Mouse (Mus musculus): ENCODE results near the gene Cluh. TPM values are rescaled to one million over a fixed set of nuclear protein-coding genes. Genes with fewer than 3 reads are reported as not detected.

Gene Cluh
- polyA plus RNA-seq, 1 experiment from 2014 or later, result 31.2 TPM

GRCm38 (mm10) chr11:74668971-74669370 is 19.7 kb downstream of the Cluh start:
- Histone ChIP-seq H3K4me3 (no peak overlapping the region), H3K9me3 (no peaks in the 10 kb centered on the region), H3K4me1 (no peaks in the 10 kb centered on the region), H3K36me3 (replicated peaks) (peaks cover 80% of the 10 kb centered on the region), H3K27ac (no peak overlapping the region), H3K27me3 (ENCODE audit: poor library complexity, severe bottlenecking) (no peaks in the 10 kb centered on the region)
- no peak for DNase-seq (ENCODE audit: extremely low spot score, low spot score)
- WGBS, result 92% methylated on average over 2 of the region's 2 CpGs

GRCm38 (mm10) chr11:74670151-74670550 is 20.9 kb downstream of the Cluh start:
- Histone ChIP-seq H3K36me3 (replicated peaks) (peaks cover 80% of the 10 kb centered on the region), H3K4me3 (no peak overlapping the region), H3K9me3 (no peaks in the 10 kb centered on the region), H3K27ac (no peak overlapping the region), H3K4me1 (no peaks in the 10 kb centered on the region), H3K27me3 (ENCODE audit: poor library complexity, severe bottlenecking) (no peaks in the 10 kb centered on the region)
- no peak for DNase-seq (ENCODE audit: extremely low spot score, low spot score)

GRCm38 (mm10) chr11:74671013-74671412 is 21.7 kb downstream of the Cluh start:
- 94% methylated on average over 1 of the region's 1 CpGs for WGBS
- DNase-seq (ENCODE audit: extremely low spot score, low spot score), result no peak
- peaks cover 80% of the 10 kb centered on the region for H3K36me3 ChIP-seq (replicated peaks)

GRCm38 (mm10) chr11:74671839-74672238 is 22.5 kb downstream of the Cluh start:
- DNase-seq (ENCODE audit: extremely low spot score, low spot score), result no peak
- no peak overlapping the region for H3K4me3 ChIP-seq
- no peaks in the 10 kb centered on the region for H3K9me3 ChIP-seq
- WGBS, result 94% methylated on average over 5 of the region's 5 CpGs
- H3K27ac ChIP-seq, result no peak overlapping the region
- peaks cover 78% of the 10 kb centered on the region for H3K36me3 ChIP-seq (replicated peaks)
- no peaks in the 10 kb centered on the region for H3K27me3 ChIP-seq (ENCODE audit: poor library complexity, severe bottlenecking)
- no peaks in the 10 kb centered on the region for H3K4me1 ChIP-seq

More at GRCm38 (mm10) chr11:74671013-74671412, 21.7 kb downstream of the Cluh start:
- Histone ChIP-seq H3K4me3 (no peak overlapping the region), H3K4me1 (no peaks in the 10 kb centered on the region), H3K27ac (no peak overlapping the region), H3K9me3 (no peaks in the 10 kb centered on the region), H3K27me3 (ENCODE audit: poor library complexity, severe bottlenecking) (no peaks in the 10 kb centered on the region)

- no peaks in the 10 kb centered on the region for H3K9me3 ChIP-seq
- WGBS, result 87% methylated on average over 6 of the region's 6 CpGs
- no peak overlapping the region for H3K27ac ChIP-seq
- no peaks in the 10 kb centered on the region for H3K27me3 ChIP-seq (ENCODE audit: poor library complexity, severe bottlenecking)
- no peaks in the 10 kb centered on the region for H3K4me1 ChIP-seq
- H3K36me3 ChIP-seq (replicated peaks), result peaks cover 78% of the 10 kb centered on the region
- DNase-seq (ENCODE audit: extremely low spot score, low spot score), result no peak
- no peak overlapping the region for H3K4me3 ChIP-seq
Measured at GRCm38 (mm10) chr11:74672901-74673513, 23.7 kb downstream of the Cluh start.

- no peak for DNase-seq (ENCODE audit: extremely low spot score, low spot score)
- peaks cover 79% of the 10 kb centered on the region for H3K36me3 ChIP-seq (replicated peaks)
- no peaks in the 10 kb centered on the region for H3K27me3 ChIP-seq (ENCODE audit: poor library complexity, severe bottlenecking)
- 91% methylated on average over 1 of the region's 1 CpGs for WGBS
- no peak overlapping the region for H3K4me3 ChIP-seq
- H3K4me1 ChIP-seq, result no peaks in the 10 kb centered on the region
- H3K9me3 ChIP-seq, result no peaks in the 10 kb centered on the region
- no peak overlapping the region for H3K27ac ChIP-seq
Measured at GRCm38 (mm10) chr11:74673561-74673960, 24.3 kb downstream of the Cluh start.

GRCm38 (mm10) chr11:74674713-74675112 is 25.4 kb downstream of the Cluh start:
- no peak overlapping the region for H3K4me3 ChIP-seq
- WGBS, result 94% methylated on average over 8 of the region's 8 CpGs
- DNase-seq (ENCODE audit: extremely low spot score, low spot score), result no peak

GRCm38 (mm10) chr11:74675156-74675555 is 25.9 kb downstream of the Cluh start:
- no peak overlapping the region for H3K27ac ChIP-seq
- 81% methylated on average over 4 of the region's 4 CpGs for WGBS
- DNase-seq (ENCODE audit: extremely low spot score, low spot score), result no peak
- H3K4me1 ChIP-seq, result no peaks in the 10 kb centered on the region
- no peak overlapping the region for H3K4me3 ChIP-seq
- H3K36me3 ChIP-seq (replicated peaks), result peaks cover 79% of the 10 kb centered on the region
- H3K9me3 ChIP-seq, result no peaks in the 10 kb centered on the region
- no peaks in the 10 kb centered on the region for H3K27me3 ChIP-seq (ENCODE audit: poor library complexity, severe bottlenecking)

More at GRCm38 (mm10) chr11:74674713-74675112, 25.4 kb downstream of the Cluh start:
- no peak overlapping the region for H3K27ac ChIP-seq
- H3K27me3 ChIP-seq (ENCODE audit: poor library complexity, severe bottlenecking), result no peaks in the 10 kb centered on the region
- H3K36me3 ChIP-seq (replicated peaks), result peaks cover 79% of the 10 kb centered on the region
- no peaks in the 10 kb centered on the region for H3K4me1 ChIP-seq
- no peaks in the 10 kb centered on the region for H3K9me3 ChIP-seq

GRCm38 (mm10) chr11:74692151-74692550 is 42.9 kb downstream of the Cluh start:
- peaks cover 83% of the 10 kb centered on the region for H3K36me3 ChIP-seq (replicated peaks)
- H3K9me3 ChIP-seq, result no peaks in the 10 kb centered on the region
- no peak overlapping the region for H3K27ac ChIP-seq
- 78% methylated on average over 1 of the region's 1 CpGs for WGBS
- no peak overlapping the region for H3K4me3 ChIP-seq
- DNase-seq (ENCODE audit: extremely low spot score, low spot score), result no peak
- no peaks in the 10 kb centered on the region for H3K27me3 ChIP-seq (ENCODE audit: poor library complexity, severe bottlenecking)
- no peaks in the 10 kb centered on the region for H3K4me1 ChIP-seq

- 96% methylated on average over 2 of the region's 2 CpGs for WGBS
- H3K27me3 ChIP-seq (ENCODE audit: poor library complexity, severe bottlenecking), result no peaks in the 10 kb centered on the region
- no peak overlapping the region for H3K4me3 ChIP-seq
- no peaks in the 10 kb centered on the region for H3K4me1 ChIP-seq
- no peak overlapping the region for H3K27ac ChIP-seq
- peaks cover 63% of the 10 kb centered on the region for H3K36me3 ChIP-seq (replicated peaks)
- no peak for DNase-seq (ENCODE audit: extremely low spot score, low spot score)
- no peaks in the 10 kb centered on the region for H3K9me3 ChIP-seq
Measured at GRCm38 (mm10) chr11:74699505-74699904, 50.2 kb downstream of the Cluh start.

- WGBS, result 97% methylated on average over 2 of the region's 2 CpGs
- DNase-seq (ENCODE audit: extremely low spot score, low spot score), result no peak
- Histone ChIP-seq H3K27me3 (ENCODE audit: poor library complexity, severe bottlenecking) (no peaks in the 10 kb centered on the region), H3K27ac (no peak overlapping the region), H3K4me1 (no peaks in the 10 kb centered on the region), H3K36me3 (replicated peaks) (peaks cover 37% of the 10 kb centered on the region), H3K9me3 (no peaks in the 10 kb centered on the region), H3K4me3 (no peak overlapping the region)
Measured at GRCm38 (mm10) chr11:74704068-74704467, 54.8 kb downstream of the Cluh start.

- WGBS, result 91% methylated on average over 1 of the region's 1 CpGs
- Histone ChIP-seq H3K4me1 (no peaks in the 10 kb centered on the region), H3K36me3 (replicated peaks) (peaks cover 54% of the 10 kb centered on the region)
Measured at GRCm38 (mm10) chr11:74708781-74709180, 59.5 kb downstream of the Cluh start.

GRCm38 (mm10) chr11:74710671-74711070 is 61.4 kb downstream of the Cluh start:
- H3K36me3 ChIP-seq (replicated peaks), result peaks cover 47% of the 10 kb centered on the region
- DNase-seq (ENCODE audit: extremely low spot score, low spot score), result no peak
- no peaks in the 10 kb centered on the region for H3K4me1 ChIP-seq
- 91% methylated on average over 1 of the region's 1 CpGs for WGBS
- H3K27me3 ChIP-seq (ENCODE audit: poor library complexity, severe bottlenecking), result no peaks in the 10 kb centered on the region
- H3K27ac ChIP-seq, result no peak overlapping the region
- H3K9me3 ChIP-seq, result no peaks in the 10 kb centered on the region
- no peak overlapping the region for H3K4me3 ChIP-seq

More at GRCm38 (mm10) chr11:74708781-74709180, 59.5 kb downstream of the Cluh start:
- Histone ChIP-seq H3K9me3 (no peaks in the 10 kb centered on the region), H3K4me3 (no peak overlapping the region), H3K27ac (no peak overlapping the region), H3K27me3 (ENCODE audit: poor library complexity, severe bottlenecking) (no peaks in the 10 kb centered on the region)
- no peak for DNase-seq (ENCODE audit: extremely low spot score, low spot score)
